Mouse (Mus musculus) heart, postnatal 0 days (tissue): ENCODE measurements at regions not wholly inside any gene's neighbourhood (a gene's known extent, or its start where the extent isn't known, plus 50 kb on each side); places are given as distances from the start of the nearest gene placed in this dataset.

ENCODE experiments used
- CTCF ChIP-seq: IDR thresholded peaks from 2 replicates; pipeline ENCODE4 v1.5.1; 2016; ENCODE audit warnings: antibody characterized with exemption, control low read depth, low read depth
- EP300 ChIP-seq: IDR thresholded peaks from 2 replicates; pipeline ENCODE4 v1.6.1; 2016; ENCODE audit warnings: antibody characterized with exemption, low read depth

- no peak for TF ChIP-seq CTCF
- no peak for TF ChIP-seq EP300
These were observed 158.2 kb upstream of the Gm49356 start for GRCm38 (mm10) chr15:58730861-58731260.
